Mouse (Mus musculus): Measurements from ENCODE around the gene A1cf. TPM values are rescaled to one million over a fixed set of nuclear protein-coding genes. Genes with fewer than 3 reads are reported as not detected.

A1cf gene
- polyA plus RNA-seq, 1 experiment from 2014 or later = 11.5 TPM

DNA sequence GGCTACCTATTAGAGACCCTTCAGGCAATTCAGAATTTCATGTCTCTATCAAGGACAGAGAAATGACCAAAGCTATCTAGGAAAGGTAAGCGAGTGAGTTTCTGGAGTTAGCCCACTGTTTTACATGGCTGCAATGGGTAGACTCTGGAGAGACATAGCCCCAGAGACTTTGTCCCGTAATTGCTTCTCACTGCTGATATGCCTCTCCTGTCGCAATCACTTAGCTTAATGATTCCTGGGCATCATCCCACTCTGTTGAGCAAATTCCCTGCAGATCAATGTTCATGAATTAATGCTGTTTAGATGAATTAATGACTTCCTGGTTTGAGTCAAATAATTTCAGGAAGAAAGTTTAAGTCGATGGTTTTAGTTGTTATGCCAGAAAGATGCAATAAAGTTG, 86.1 kb downstream of the A1cf start:
- TF ChIP-seq CTCF (IDR thresholded peaks at IDR 0.05; ENCODE audit: low read depth) (no peak), EP300 (IDR thresholded peaks at IDR 0.05; ENCODE audit: low read depth) (no peak)
- Histone ChIP-seq H3K4me2 (ENCODE audit: low read depth, low read length) (no peak overlapping the region), H3K36me3 (replicated peaks; ENCODE audit: insufficient read depth, low read length) (no peaks in the 10 kb centered on the region), H3K4me3 (ENCODE audit: low read depth, low read length) (no peak overlapping the region), H3K9ac (replicated peaks) (no peak overlapping the region), H3K27me3 (ENCODE audit: insufficient read depth, low read length) (no peaks in the 10 kb centered on the region), H3K9me3 (ENCODE audit: low read length) (no peaks in the 10 kb centered on the region), H3K4me1 (ENCODE audit: insufficient read depth) (peaks cover 4% of the 10 kb centered on the region; the same call in 1 of the 2 replicates), H3K27ac (ENCODE audit: low read depth) (no peak overlapping the region)
- 65% methylated on average over 4 of the region's 4 CpGs for WGBS (ENCODE audit: insufficient replicate concordance)
- ATAC-seq (peak; percentile 56), DNase-seq (no peak)

DNA sequence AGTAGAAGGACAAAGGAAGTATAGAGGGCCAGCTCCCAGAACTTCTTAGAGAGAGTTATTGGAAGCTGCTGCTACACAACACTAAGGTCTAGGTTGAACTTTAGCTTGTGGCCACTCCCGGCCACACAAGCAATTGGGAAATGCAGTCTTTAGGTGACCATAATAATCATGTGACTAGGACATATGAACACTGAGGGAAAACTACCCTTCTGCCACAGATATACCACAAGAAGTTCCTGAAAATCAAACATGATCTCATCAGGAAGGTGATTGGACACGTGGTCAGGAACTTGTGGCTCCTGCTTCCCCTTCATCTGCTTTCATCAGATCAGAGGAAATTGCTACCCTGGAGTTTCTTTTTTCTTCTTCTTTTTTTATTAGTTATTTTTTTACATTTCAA, 87.8 kb downstream of the A1cf start:
- H3K36me3 ChIP-seq (replicated peaks; ENCODE audit: insufficient read depth, low read length) = no peaks in the 10 kb centered on the region

DNA sequence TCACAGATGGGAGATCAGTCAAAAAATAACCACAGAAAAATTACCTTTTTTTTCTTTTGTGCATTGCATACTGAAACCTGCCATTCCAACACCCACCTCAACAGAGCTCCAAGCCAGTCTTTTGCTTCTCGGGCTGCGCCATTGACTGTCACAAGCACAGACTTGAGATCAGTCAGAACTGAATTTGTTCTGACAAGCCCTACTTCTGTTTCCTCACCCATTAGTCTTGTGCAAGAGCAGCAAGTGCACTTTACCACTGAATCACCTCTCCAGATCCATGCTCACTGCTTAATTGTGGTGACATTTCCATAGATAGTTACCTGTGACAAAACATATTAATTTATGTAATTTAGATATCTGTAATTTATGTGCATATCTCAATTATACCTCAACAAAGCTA, 91.9 kb downstream of the A1cf start:
- no peak overlapping the region for H3K4me3 ChIP-seq (ENCODE audit: low read depth, low read length)
- DNase-seq = no peak
- H3K9me3 ChIP-seq (ENCODE audit: low read length) = no peaks in the 10 kb centered on the region
- 76% methylated on average over 2 of the region's 2 CpGs for WGBS (ENCODE audit: insufficient replicate concordance)
- no peak overlapping the region for H3K9ac ChIP-seq (replicated peaks)
- ATAC-seq = no peak
- peaks cover 4% of the 10 kb centered on the region; the same call in 1 of the 2 replicates for H3K4me1 ChIP-seq (ENCODE audit: insufficient read depth)
- H3K36me3 ChIP-seq (replicated peaks; ENCODE audit: insufficient read depth, low read length) = no peaks in the 10 kb centered on the region
- no peak for TF ChIP-seq EP300 (IDR thresholded peaks at IDR 0.05; ENCODE audit: low read depth)
- TF ChIP-seq CTCF (IDR thresholded peaks at IDR 0.05; ENCODE audit: low read depth) = no peak
- H3K27me3 ChIP-seq (ENCODE audit: insufficient read depth, low read length) = no peaks in the 10 kb centered on the region
- no peak overlapping the region for H3K27ac ChIP-seq (ENCODE audit: low read depth)
- no peak overlapping the region for H3K4me2 ChIP-seq (ENCODE audit: low read depth, low read length)

More for the DNA sequence above, 87.8 kb downstream of the A1cf start:
- no peak overlapping the region for H3K9ac ChIP-seq (replicated peaks)
- ATAC-seq (peak; percentile 21; the same call in 1 of the 2 replicates), DNase-seq (no peak)
- no peak overlapping the region for H3K27ac ChIP-seq (ENCODE audit: low read depth)
- peaks cover 4% of the 10 kb centered on the region; the same call in 1 of the 2 replicates for H3K4me1 ChIP-seq (ENCODE audit: insufficient read depth)
- no peak overlapping the region for H3K4me3 ChIP-seq (ENCODE audit: low read depth, low read length)
- no peaks in the 10 kb centered on the region for H3K27me3 ChIP-seq (ENCODE audit: insufficient read depth, low read length)
- 20% methylated on average over 2 of the region's 2 CpGs for WGBS (ENCODE audit: insufficient replicate concordance)
- H3K4me2 ChIP-seq (ENCODE audit: low read depth, low read length) = no peak overlapping the region
- TF ChIP-seq EP300 (IDR thresholded peaks at IDR 0.05; ENCODE audit: low read depth) (no peak), CTCF (IDR thresholded peaks at IDR 0.05; ENCODE audit: low read depth) (no peak)
- H3K9me3 ChIP-seq (ENCODE audit: low read length) = no peaks in the 10 kb centered on the region

DNA sequence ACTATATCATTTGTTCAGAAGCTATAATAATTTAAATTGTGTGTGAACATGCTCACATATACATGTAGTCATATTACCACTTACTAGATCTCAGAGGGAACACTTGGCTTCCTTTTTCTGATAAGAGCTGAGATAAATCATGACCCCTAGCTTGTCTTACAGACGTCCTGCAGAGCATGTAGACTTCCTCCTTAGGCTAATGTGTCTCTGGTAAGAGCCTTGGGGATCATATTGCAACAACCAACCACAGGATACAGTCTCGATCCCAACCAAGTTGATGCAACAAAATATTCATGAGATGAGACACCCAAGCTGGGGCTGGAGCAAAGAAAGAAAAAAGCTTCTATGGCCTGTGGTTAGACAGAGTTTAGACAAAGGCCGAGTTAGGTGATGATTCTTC, 94.6 kb downstream of the A1cf start:
- ATAC-seq = no peak
- 29% methylated on average over 3 of the region's 3 CpGs for WGBS (ENCODE audit: insufficient replicate concordance)
- TF ChIP-seq EP300 (IDR thresholded peaks at IDR 0.05; ENCODE audit: low read depth) (no peak), CTCF (IDR thresholded peaks at IDR 0.05; ENCODE audit: low read depth) (no peak)

DNA sequence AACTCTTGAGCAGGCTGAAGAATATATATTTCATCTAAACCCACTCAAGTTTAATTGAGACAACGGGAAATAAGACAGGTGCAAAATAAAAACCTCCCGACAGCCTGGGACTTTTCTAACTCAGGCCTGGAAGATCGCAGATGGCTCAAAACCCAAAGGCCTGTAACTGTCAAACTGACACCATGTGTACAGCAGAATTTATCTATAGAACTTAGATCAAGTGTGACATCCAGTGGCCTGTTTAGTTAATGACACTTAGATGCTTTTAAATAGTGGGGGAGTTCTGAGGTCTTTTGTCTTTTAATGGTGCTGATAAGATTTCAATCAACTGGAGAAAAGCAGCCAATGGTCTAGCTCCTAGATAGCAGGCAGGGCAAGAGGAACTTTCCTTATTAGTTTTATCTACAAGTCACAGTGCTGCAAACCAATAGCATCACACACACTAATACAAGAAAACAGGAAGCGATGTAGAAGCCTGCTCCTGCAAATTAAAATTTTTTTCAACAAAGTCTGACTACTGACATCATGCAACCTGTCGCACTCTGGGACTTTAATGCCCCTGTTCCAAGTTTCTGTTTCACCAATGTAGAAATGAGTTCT, 99.5 kb downstream of the A1cf start:
- H3K27me3 ChIP-seq (ENCODE audit: insufficient read depth, low read length) = no peaks in the 10 kb centered on the region
- H3K36me3 ChIP-seq (replicated peaks; ENCODE audit: insufficient read depth, low read length) = no peaks in the 10 kb centered on the region
- H3K9me3 ChIP-seq (ENCODE audit: low read length) = no peaks in the 10 kb centered on the region
- ATAC-seq (no peak), DNase-seq (no peak)
- TF ChIP-seq CTCF (IDR thresholded peaks at IDR 0.05; ENCODE audit: low read depth) (peak; percentile 47), EP300 (IDR thresholded peaks at IDR 0.05; ENCODE audit: low read depth) (no peak)
- no peak overlapping the region for H3K4me3 ChIP-seq (ENCODE audit: low read depth, low read length)
- H3K9ac ChIP-seq (replicated peaks) = no peak overlapping the region
- H3K27ac ChIP-seq (ENCODE audit: low read depth) = no peak overlapping the region
- H3K4me2 ChIP-seq (ENCODE audit: low read depth, low read length) = no peak overlapping the region
- WGBS (ENCODE audit: insufficient replicate concordance) = 40% methylated on average over 5 of the region's 5 CpGs
- H3K4me1 ChIP-seq (ENCODE audit: insufficient read depth) = no peaks in the 10 kb centered on the region

More for the DNA sequence above, 94.6 kb downstream of the A1cf start:
- Histone ChIP-seq H3K36me3 (replicated peaks; ENCODE audit: insufficient read depth, low read length) (no peaks in the 10 kb centered on the region), H3K4me1 (ENCODE audit: insufficient read depth) (no peaks in the 10 kb centered on the region), H3K27me3 (ENCODE audit: insufficient read depth, low read length) (no peaks in the 10 kb centered on the region), H3K9me3 (ENCODE audit: low read length) (no peaks in the 10 kb centered on the region), H3K9ac (replicated peaks) (no peak overlapping the region), H3K4me3 (ENCODE audit: low read depth, low read length) (no peak overlapping the region), H3K4me2 (ENCODE audit: low read depth, low read length) (no peak overlapping the region), H3K27ac (ENCODE audit: low read depth) (no peak overlapping the region)
- no peak for DNase-seq

DNA sequence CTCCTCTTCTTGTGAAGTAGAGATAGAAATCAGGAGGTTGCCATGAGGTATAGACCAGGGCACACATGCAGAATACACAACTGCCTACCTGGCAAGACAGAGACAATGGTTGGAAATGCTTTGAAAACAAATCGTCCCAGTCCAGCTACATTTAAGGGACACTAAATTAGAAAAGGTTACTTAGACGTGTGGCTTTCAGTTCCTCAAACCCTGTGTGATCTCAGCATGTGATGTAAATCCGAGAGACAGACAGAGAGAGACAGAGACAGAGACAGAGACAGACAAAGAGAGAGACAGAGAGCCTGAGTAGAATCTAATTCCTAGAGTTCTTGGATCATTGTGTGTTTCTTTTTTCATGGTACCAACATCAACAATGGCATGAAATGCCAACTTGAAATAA, 102.8 kb downstream of the A1cf start:
- DNase-seq = no peak

More for the DNA sequence above, 102.8 kb downstream of the A1cf start:
- 0 out of 2 replicates have a peak, but pooled peaks cover 2% of the 10 kb centered on the region for H3K4me1 ChIP-seq (ENCODE audit: insufficient read depth)
- H3K4me2 ChIP-seq (ENCODE audit: low read depth, low read length) = no peak overlapping the region
- no peak for ATAC-seq
- H3K4me3 ChIP-seq (ENCODE audit: low read depth, low read length) = no peak overlapping the region
- 31% methylated on average over 3 of the region's 3 CpGs for WGBS (ENCODE audit: insufficient replicate concordance)
- no peak overlapping the region for H3K9ac ChIP-seq (replicated peaks)
- no peak overlapping the region for H3K27ac ChIP-seq (ENCODE audit: low read depth)
- no peaks in the 10 kb centered on the region for H3K36me3 ChIP-seq (replicated peaks; ENCODE audit: insufficient read depth, low read length)
- TF ChIP-seq CTCF (IDR thresholded peaks at IDR 0.05; ENCODE audit: low read depth) (no peak), EP300 (IDR thresholded peaks at IDR 0.05; ENCODE audit: low read depth) (no peak)
- H3K9me3 ChIP-seq (ENCODE audit: low read length) = no peaks in the 10 kb centered on the region
- no peaks in the 10 kb centered on the region for H3K27me3 ChIP-seq (ENCODE audit: insufficient read depth, low read length)

Measured in liver, postnatal 0 days (tissue).